Mouse (Mus musculus) kidney, embryonic 15.5 days (tissue): ENCODE results near the gene Ccdc154. TPM values are rescaled to one million over a fixed set of nuclear protein-coding genes. Genes with fewer than 3 reads are reported as not detected.

ENCODE experiments used
- polyA plus RNA-seq: library from polyadenylated mRNA; unstranded; fragments of >200 nt; fragmentation: Nextera tagmentation; extraction: Ambion mirVana; gene quantifications from 2 replicates; pipeline ENCODE4 v1.2.1, GENCODE M21; 2015

Gene Ccdc154
- polyA plus RNA-seq, 1 experiment from 2014 or later, result not detected

Other genes starting within 250 kb of the Ccdc154 start
- gene Mapk8ip3, start 225.5 kb upstream of the Ccdc154 start, polyA plus RNA-seq, result 24.3 and 31.1 TPM in 2 replicates
- 219 and 228 TPM in 2 replicates for gene Jpt2, start 201.8 kb upstream of the Ccdc154 start, polyA plus RNA-seq
- 6.6 and 8.1 TPM in 2 replicates for gene Cramp1l, start 146.7 kb upstream of the Ccdc154 start, polyA plus RNA-seq
- gene Ift140, start 146.4 kb upstream of the Ccdc154 start, polyA plus RNA-seq, result 19.2 and 27.6 TPM in 2 replicates
- 29.6 and 31.6 TPM in 2 replicates for gene Tmem204, start 78.9 kb upstream of the Ccdc154 start, polyA plus RNA-seq
- 44.4 and 45.3 TPM in 2 replicates for gene Telo2, start 46.5 kb upstream of the Ccdc154 start, polyA plus RNA-seq
- 0.16 and 0.24 TPM in 2 replicates for gene Ptx4, start 41.7 kb upstream of the Ccdc154 start, polyA plus RNA-seq
- gene Clcn7, start 29.1 kb upstream of the Ccdc154 start, polyA plus RNA-seq, result 20.7 and 24.6 TPM in 2 replicates
- gene Gm38655, start 13.0 kb downstream of the Ccdc154 start, polyA plus RNA-seq, result not detected in 2 replicates
- gene BC003965, start 22.1 kb downstream of the Ccdc154 start, polyA plus RNA-seq, result 33.0 and 35.0 TPM in 2 replicates
- 9.0 and 10.5 TPM in 2 replicates for gene Unkl, start 25.9 kb downstream of the Ccdc154 start, polyA plus RNA-seq
- gene Gnptg, start 77.7 kb downstream of the Ccdc154 start, polyA plus RNA-seq, result 44.4 and 46.4 TPM in 2 replicates
- gene Tsr3, start 77.7 kb downstream of the Ccdc154 start, polyA plus RNA-seq, result 47.0 and 53.4 TPM in 2 replicates
- gene Baiap3, start 93.9 kb downstream of the Ccdc154 start, polyA plus RNA-seq, result 1.1 and 3.9 TPM in 2 replicates
- 669 and 677 TPM in 2 replicates for gene Ube2i, start 112.2 kb downstream of the Ccdc154 start, polyA plus RNA-seq
- gene Prss34, start 135.9 kb downstream of the Ccdc154 start, polyA plus RNA-seq, result 0.40 and 0.55 TPM in 2 replicates
- not detected in 2 replicates for gene Prss28, start 146.2 kb downstream of the Ccdc154 start, polyA plus RNA-seq
- gene Prss29, start 156.2 kb downstream of the Ccdc154 start, polyA plus RNA-seq, result not detected in 2 replicates
- 0.18 and 0.44 TPM in 2 replicates for gene Tpsab1, start 183.1 kb downstream of the Ccdc154 start, polyA plus RNA-seq
- gene Tpsb2, start 203.8 kb downstream of the Ccdc154 start, polyA plus RNA-seq, result 1.9 and 2.2 TPM in 2 replicates
- 0.47 and 1.5 TPM in 2 replicates for gene Tpsg1, start 206.8 kb downstream of the Ccdc154 start, polyA plus RNA-seq